ENCODE assay signal across 7 mouse cellular contexts in genomic region chr19:46040149-46040902, GRCm38 (mm10). TPM values are rescaled to one million over a fixed set of nuclear protein-coding genes. Genes with fewer than 3 reads are reported as not detected.
DNase-seq lines count a peak whose midpoint lies in the region; ATAC-seq and TF ChIP-seq lines count a peak whose summit lies in the region.

No protein-coding gene starts in this region.

- peak overlapping the region; percentile 78; the same call in 1 of the 2 replicates for H3K4me3 ChIP-seq in spleen, adult 2 months (ENCODE audit: extremely low read depth, insufficient read depth, insufficient read length)
- H3K4me3 ChIP-seq in forebrain, embryonic 11.5 days (ENCODE audit: low read depth, low read length): 0 out of 2 replicates have a peak overlapping the region, but pooled peaks have one; percentile 94
- H3K4me3 ChIP-seq in liver, embryonic 12.5 days: peak overlapping the region; percentile 95

- no peak for TF ChIP-seq CTCF in spleen, adult 2 months (IDR thresholded peaks at IDR 0.05; ENCODE audit: extremely low read depth, insufficient read depth, insufficient read length, insufficient replicate concordance)

- peak overlapping the region; percentile 96 for H3K27ac ChIP-seq in spleen, adult 2 months (ENCODE audit: insufficient read depth, low read length)
- H3K27ac ChIP-seq in forebrain, embryonic 11.5 days (ENCODE audit: low read depth, low read length): peak overlapping the region; percentile 92
- peak overlapping the region; percentile 95 for H3K27ac ChIP-seq in liver, embryonic 12.5 days

- H3K9ac ChIP-seq in forebrain, embryonic 11.5 days (ENCODE audit: low read length): peak overlapping the region; percentile 49
- H3K9ac ChIP-seq in liver, embryonic 12.5 days: peak overlapping the region; percentile 99

- peak in 1 of 2 experiments; percentile 42 for DNase-seq in spleen, adult 2 months (ENCODE audit: low read depth in 1 of 2, low spot score in 2 of 2)
- no peak for DNase-seq in spleen, postnatal 14 days (ENCODE audit: low spot score in 2 of 2)
- DNase-seq in forebrain, embryonic 11.5 days (ENCODE audit: low spot score): no peak
- DNase-seq in spleen, postnatal 4 days (ENCODE audit: low spot score in 2 of 2): peak; percentile 22 to 68
- DNase-seq in cerebellum, adult 11 months: no peak
- DNase-seq in Muller cell, postnatal 12 days (ENCODE audit: inconsistent ontology term): no peak

- H3K27me3 ChIP-seq in spleen, adult 2 months (ENCODE audit: control insufficient read depth, insufficient read depth, low read length): no peaks in the 10 kb centered on the region
- no peaks in the 10 kb centered on the region for H3K27me3 ChIP-seq in forebrain, embryonic 11.5 days (ENCODE audit: control insufficient read depth, insufficient read depth, low read length)
- peaks cover 2% of the 10 kb centered on the region; the same call in 1 of the 2 replicates for H3K27me3 ChIP-seq in liver, embryonic 12.5 days (replicated peaks)

- peak overlapping the region; percentile 95 for H3K4me2 ChIP-seq in forebrain, embryonic 11.5 days (ENCODE audit: low read depth, low read length, severe bottlenecking)
- H3K4me2 ChIP-seq in liver, embryonic 12.5 days: peak overlapping the region; percentile 99

- TF ChIP-seq POLR2A in spleen, adult 2 months (IDR thresholded peaks at IDR 0.05; ENCODE audit: low read depth, low read length): no peak

- ATAC-seq in forebrain, embryonic 11.5 days (replicated peaks; ENCODE audit: low FRiP score): no peak
- no peak for ATAC-seq in liver, embryonic 12.5 days

- H3K4me1 ChIP-seq in spleen, adult 2 months (ENCODE audit: control insufficient read depth, insufficient read depth, insufficient read length): peaks cover 45% of the 10 kb centered on the region; the same call in 1 of the 2 replicates
- peaks cover 44% of the 10 kb centered on the region for H3K4me1 ChIP-seq in forebrain, embryonic 11.5 days (replicated peaks; ENCODE audit: control insufficient read depth, insufficient read depth, low read length)
- H3K4me1 ChIP-seq in liver, embryonic 12.5 days: peaks cover 83% of the 10 kb centered on the region

- no peaks in the 10 kb centered on the region for H3K9me3 ChIP-seq in forebrain, embryonic 11.5 days (ENCODE audit: control insufficient read depth, low read length)
- H3K9me3 ChIP-seq in liver, embryonic 12.5 days (replicated peaks): no peaks in the 10 kb centered on the region

- WGBS in spleen, adult 2 months: 19% methylated on average over 14 of the region's 14 CpGs
- whole genome bisulfite sequencing in forebrain, embryonic 11.5 days: 39% methylated on average over 14 of the region's 14 CpGs
- WGBS in liver, embryonic 12.5 days (ENCODE audit: insufficient replicate concordance): 30% methylated on average over 14 of the region's 14 CpGs

- peaks cover 9% of the 10 kb centered on the region for H3K36me3 ChIP-seq in spleen, adult 2 months (ENCODE audit: control insufficient read depth, insufficient read depth, low read length)
- H3K36me3 ChIP-seq in forebrain, embryonic 11.5 days (ENCODE audit: control insufficient read depth, insufficient read depth, low read length): peaks cover 15% of the 10 kb centered on the region
- H3K36me3 ChIP-seq in liver, embryonic 12.5 days: peaks cover 16% of the 10 kb centered on the region

RNA-seq across cellular contexts. Expression of gene Pprc1, which starts 4.4 kb away (rescaled TPM):
- 28.5 and 30.7 TPM in 2 replicates for polyA plus RNA-seq in spleen, adult 2 months (2012; rRNA removed)
- polyA plus RNA-seq in forebrain, embryonic 11.5 days (2014; fragmentation: Nextera tagmentation; extraction: Ambion mirVana): 60.7 and 61.3 TPM in 2 replicates
- polyA plus RNA-seq in liver, embryonic 12.5 days (2016; fragmentation: Nextera tagmentation; extraction: Ambion mirVana): 34.8 and 36.0 TPM in 2 replicates

RNA-seq across cellular contexts. Expression of gene Ldb1, which starts 4.7 kb away (rescaled TPM):
- polyA plus RNA-seq in spleen, adult 2 months (2012; rRNA removed): 224 and 270 TPM in 2 replicates
- polyA plus RNA-seq in forebrain, embryonic 11.5 days (2014; fragmentation: Nextera tagmentation; extraction: Ambion mirVana): 104 and 108 TPM in 2 replicates
- polyA plus RNA-seq in liver, embryonic 12.5 days (2016; fragmentation: Nextera tagmentation; extraction: Ambion mirVana): 53.2 and 53.4 TPM in 2 replicates

RNA-seq across cellular contexts. Expression of gene Nolc1, which starts 35.3 kb away (rescaled TPM):
- 10.3 TPM in 2 replicates for polyA plus RNA-seq in spleen, adult 2 months (2012; rRNA removed)
- 132 and 133 TPM in 2 replicates for polyA plus RNA-seq in forebrain, embryonic 11.5 days (2014; fragmentation: Nextera tagmentation; extraction: Ambion mirVana)
- 136 and 147 TPM in 2 replicates for polyA plus RNA-seq in liver, embryonic 12.5 days (2016; fragmentation: Nextera tagmentation; extraction: Ambion mirVana)

RNA-seq across cellular contexts. Expression of gene Hps6, which starts 37.0 kb away (rescaled TPM):
- 7.4 and 8.8 TPM in 2 replicates for polyA plus RNA-seq in spleen, adult 2 months (2012; rRNA removed)
- polyA plus RNA-seq in forebrain, embryonic 11.5 days (2014; fragmentation: Nextera tagmentation; extraction: Ambion mirVana): 2.5 and 3.7 TPM in 2 replicates
- polyA plus RNA-seq in liver, embryonic 12.5 days (2016; fragmentation: Nextera tagmentation; extraction: Ambion mirVana): 3.5 and 3.9 TPM in 2 replicates

RNA-seq across cellular contexts. Expression of gene Armh3, which starts 42.0 kb away (rescaled TPM):
- polyA plus RNA-seq in spleen, adult 2 months (2012; rRNA removed): 5.6 TPM in 2 replicates
- 17.2 and 19.4 TPM in 2 replicates for polyA plus RNA-seq in forebrain, embryonic 11.5 days (2014; fragmentation: Nextera tagmentation; extraction: Ambion mirVana)
- polyA plus RNA-seq in liver, embryonic 12.5 days (2016; fragmentation: Nextera tagmentation; extraction: Ambion mirVana): 6.5 TPM in 2 replicates

Comparison
In these comparisons a context has a peak if more than half of its experiments do, and no peak if none do; other contexts are left out.
1. DNase-seq: peak in spleen, postnatal 4 days (2 of 2); none in spleen, postnatal 14 days (0 of 2), forebrain, embryonic 11.5 days (single experiment), cerebellum, adult 11 months (single experiment) and Muller cell, postnatal 12 days (single experiment).
2. RNA of gene Nolc1, which starts 35.3 kb away (polyA plus RNA-seq): 136 to 147 TPM in liver, embryonic 12.5 days and 132 to 133 TPM in forebrain, embryonic 11.5 days; 10.3 TPM in spleen, adult 2 months; every median in the first group is over 10 times any median in the second.
3. Peak in every context shown above with its lines, with median percentiles within 50 percentile points of each other: H3K27ac ChIP-seq and H3K4me3 ChIP-seq.